29 mouse cellular contexts compared by ENCODE assay signal in the genomic region with DNA sequence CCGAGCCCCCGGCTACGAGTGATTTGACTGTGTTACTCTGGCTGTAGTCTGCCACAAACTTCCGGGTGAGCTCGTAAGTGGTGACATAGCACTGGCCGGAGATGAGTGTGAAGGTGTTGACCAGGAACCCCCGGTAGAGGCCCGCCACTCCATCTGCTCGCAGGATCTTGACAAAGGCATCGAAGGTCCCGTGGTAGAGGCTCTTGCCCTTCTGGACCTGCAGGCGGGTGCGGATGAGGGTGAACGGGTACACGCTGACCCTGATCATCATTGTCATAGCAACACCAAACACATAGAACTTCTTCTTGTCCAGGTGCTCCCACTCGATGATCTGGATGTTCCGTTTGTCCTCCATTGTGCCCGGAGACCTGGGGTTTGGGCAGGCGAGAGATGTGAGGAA. TPM values are rescaled to one million over a fixed set of nuclear protein-coding genes. Genes with fewer than 3 reads are reported as not detected.
DNase-seq lines count a peak whose midpoint lies in the region; ATAC-seq and TF ChIP-seq lines count a peak whose summit lies in the region.
"Had no signal": no experiment of that assay in that cellular context is flagged by ENCODE, and none has a peak within 500 bp of the region (broad histone marks: within the 10 kb centered on the region; RNA-seq: fewer than 3 reads in every experiment).

No protein-coding gene starts in this region.

- no peak for ATAC-seq in heart, embryonic 12.5 days (ENCODE audit: insufficient number of reproducible peaks, low FRiP score)
- no peak for ATAC-seq in liver, postnatal 0 days
- ATAC-seq in megakaryocyte-erythroid progenitor cell, adult 5-6 weeks (replicated peaks; ENCODE audit: low FRiP score, low TSS enrichment, poor library complexity, severe bottlenecking) = no peak
- ATAC-seq: forebrain, embryonic 14.5 days; forebrain, postnatal 0 days; Patski had no signal

- DNase-seq in heart, embryonic 10.5 days (ENCODE audit: low spot score) = peak; percentile 63
- peak; percentile 48 to 51 for DNase-seq in kidney, postnatal 36 days
- no peak for DNase-seq in kidney, postnatal 14 days
- DNase-seq in liver, postnatal 0 days = no peak
- no peak for DNase-seq in liver
- DNase-seq: adrenal gland, postnatal 10 days; adrenal gland, postnatal 36 days; cerebellum, adult 11 months; cerebellum, adult 9-11 months; forebrain, postnatal 0 days; gastrocnemius, postnatal 25 days; heart, adult 18-20 months had no signal

- no peak overlapping the region for H3K9ac ChIP-seq in heart, embryonic 12.5 days
- no peak overlapping the region for H3K9ac ChIP-seq in liver, postnatal 0 days (replicated peaks)
- H3K9ac ChIP-seq: embryonic facial prominence, embryonic 12.5 days; embryonic facial prominence, embryonic 15.5 days; forebrain, postnatal 0 days; hindbrain, embryonic 12.5 days; hindbrain, embryonic 15.5 days had no signal

- H3K9me3 ChIP-seq in heart, embryonic 10.5 days = no peaks in the 10 kb centered on the region
- no peaks in the 10 kb centered on the region for H3K9me3 ChIP-seq in heart, embryonic 12.5 days (replicated peaks)
- no peaks in the 10 kb centered on the region for H3K9me3 ChIP-seq in liver, postnatal 0 days (ENCODE audit: low read length)
- H3K9me3 ChIP-seq: embryonic facial prominence, embryonic 12.5 days; embryonic facial prominence, embryonic 15.5 days; hindbrain, embryonic 12.5 days; hindbrain, embryonic 15.5 days had no signal

- no peak for TF ChIP-seq CTCF in liver, postnatal 0 days (IDR thresholded peaks at IDR 0.05; ENCODE audit: low read depth)

- no peak for TF ChIP-seq EP300 in liver, postnatal 0 days (IDR thresholded peaks at IDR 0.05; ENCODE audit: low read depth)

- peaks cover 34% of the 10 kb centered on the region for H3K4me1 ChIP-seq in heart, embryonic 10.5 days
- H3K4me1 ChIP-seq in heart, embryonic 12.5 days (replicated peaks) = peaks cover 38% of the 10 kb centered on the region
- peaks cover 41% of the 10 kb centered on the region for H3K4me1 ChIP-seq in liver, postnatal 0 days (ENCODE audit: insufficient read depth)

- no peak overlapping the region for H3K4me3 ChIP-seq in heart, embryonic 10.5 days
- no peak overlapping the region for H3K4me3 ChIP-seq in heart, embryonic 12.5 days
- no peak overlapping the region for H3K4me3 ChIP-seq in liver, postnatal 0 days (ENCODE audit: low read depth, low read length)
- H3K4me3 ChIP-seq: embryonic facial prominence, embryonic 12.5 days; embryonic facial prominence, embryonic 15.5 days; hindbrain, embryonic 12.5 days; hindbrain, embryonic 15.5 days had no signal

- H3K27me3 ChIP-seq in heart, embryonic 10.5 days (ENCODE audit: insufficient read depth, poor library complexity, severe bottlenecking) = no peaks in the 10 kb centered on the region
- no peaks in the 10 kb centered on the region for H3K27me3 ChIP-seq in heart, embryonic 12.5 days (replicated peaks)
- no peaks in the 10 kb centered on the region for H3K27me3 ChIP-seq in liver, postnatal 0 days (ENCODE audit: insufficient read depth, low read length)
- H3K27me3 ChIP-seq: embryonic facial prominence, embryonic 12.5 days; embryonic facial prominence, embryonic 15.5 days; hindbrain, embryonic 12.5 days; hindbrain, embryonic 15.5 days; Patski had no signal

- WGBS in heart, embryonic 10.5 days = 93% methylated on average over 19 of the region's 19 CpGs
- WGBS in heart, embryonic 12.5 days = 94% methylated on average over 19 of the region's 19 CpGs
- WGBS in liver, postnatal 0 days (ENCODE audit: insufficient replicate concordance) = 90% methylated on average over 19 of the region's 19 CpGs

- no peak overlapping the region for H3K27ac ChIP-seq in heart, embryonic 10.5 days
- no peak overlapping the region for H3K27ac ChIP-seq in heart, embryonic 12.5 days (ENCODE audit: poor library complexity, severe bottlenecking)
- peak overlapping the region; percentile 84; the same call in 1 of the 2 replicates for H3K27ac ChIP-seq in liver, postnatal 0 days (ENCODE audit: low read depth)
- H3K27ac ChIP-seq: embryonic facial prominence, embryonic 12.5 days; embryonic facial prominence, embryonic 15.5 days; hindbrain, embryonic 12.5 days; hindbrain, embryonic 15.5 days had no signal

- H3K4me2 ChIP-seq in heart, embryonic 12.5 days = no peak overlapping the region
- no peak overlapping the region for H3K4me2 ChIP-seq in liver, postnatal 0 days (ENCODE audit: low read depth, low read length)
- H3K4me2 ChIP-seq: embryonic facial prominence, embryonic 12.5 days; embryonic facial prominence, embryonic 15.5 days; hindbrain, embryonic 12.5 days; hindbrain, embryonic 15.5 days had no signal

- peaks cover 56% of the 10 kb centered on the region for H3K36me3 ChIP-seq in heart, embryonic 10.5 days
- peaks cover 56% of the 10 kb centered on the region for H3K36me3 ChIP-seq in heart, embryonic 12.5 days
- H3K36me3 ChIP-seq in liver, postnatal 0 days (replicated peaks; ENCODE audit: insufficient read depth, low read length) = peaks cover 42% of the 10 kb centered on the region

RNA-seq across cellular contexts. Expression of gene Slc25a44, which starts 4.2 kb away (rescaled TPM):
- polyA plus RNA-seq in heart, embryonic 10.5 days (2016; fragmentation: Nextera tagmentation; extraction: Ambion mirVana) = 16.8 and 17.5 TPM in 2 replicates
- polyA plus RNA-seq in heart, embryonic 12.5 days (2016; fragmentation: Nextera tagmentation; extraction: Ambion mirVana) = 14.1 and 14.3 TPM in 2 replicates
- polyA plus RNA-seq in liver, postnatal 0 days (2015; fragmentation: Nextera tagmentation; extraction: Ambion mirVana) = 9.0 and 9.2 TPM in 2 replicates
- total RNA-seq in megakaryocyte-erythroid progenitor cell, adult 5-6 weeks (2014; fragmentation: Nextera tagmentation) = 28.0 and 30.2 TPM in 2 replicates
- total RNA-seq in megakaryocyte-erythroid progenitor cell, adult 5-6 weeks (2017) = 18.9 and 31.7 TPM in 2 replicates

RNA-seq across cellular contexts. Expression of gene Pmf1, which starts 10.6 kb away (rescaled TPM):
- 131 and 149 TPM in 2 replicates for polyA plus RNA-seq in heart, embryonic 10.5 days (2016; fragmentation: Nextera tagmentation; extraction: Ambion mirVana)
- 100 and 104 TPM in 2 replicates for polyA plus RNA-seq in heart, embryonic 12.5 days (2016; fragmentation: Nextera tagmentation; extraction: Ambion mirVana)
- polyA plus RNA-seq in liver, postnatal 0 days (2015; fragmentation: Nextera tagmentation; extraction: Ambion mirVana) = 59.5 and 64.3 TPM in 2 replicates
- 188 and 207 TPM in 2 replicates for total RNA-seq in megakaryocyte-erythroid progenitor cell, adult 5-6 weeks (2014; fragmentation: Nextera tagmentation)
- 87.9 and 145 TPM in 2 replicates for total RNA-seq in megakaryocyte-erythroid progenitor cell, adult 5-6 weeks (2017)

RNA-seq across cellular contexts. Expression of gene Bglap, which starts 36.5 kb away (rescaled TPM):
- not detected in 2 replicates for polyA plus RNA-seq in heart, embryonic 10.5 days (2016; fragmentation: Nextera tagmentation; extraction: Ambion mirVana)
- not detected in 2 replicates for polyA plus RNA-seq in heart, embryonic 12.5 days (2016; fragmentation: Nextera tagmentation; extraction: Ambion mirVana)
- polyA plus RNA-seq in liver, postnatal 0 days (2015; fragmentation: Nextera tagmentation; extraction: Ambion mirVana) = not detected in 2 replicates
- total RNA-seq in megakaryocyte-erythroid progenitor cell, adult 5-6 weeks (2014; fragmentation: Nextera tagmentation) = 2.8 TPM in 1 of 2 replicates, not detected in the other
- not detected in 2 replicates for total RNA-seq in megakaryocyte-erythroid progenitor cell, adult 5-6 weeks (2017)
- total RNA-seq: common myeloid progenitor, adult 5-6 weeks; ES-E14; gastrocnemius, adult 8-10 months; heart, adult 18-20 months; heart, postnatal 25 days; hematopoietic stem cell, adult 5-6 weeks had no signal
- polyA plus RNA-seq: embryonic facial prominence, embryonic 12.5 days; forebrain, embryonic 11.5 days; forebrain, embryonic 14.5 days; forebrain, postnatal 0 days; gonadal fat pad, adult 2 months; heart, embryonic 14.5 days; heart, postnatal 0 days; hindbrain, embryonic 12.5 days; hindbrain, embryonic 15.5 days had no signal

RNA-seq across cellular contexts. Expression of gene Sema4a, which starts 40.2 kb away (rescaled TPM):
- polyA plus RNA-seq in heart, embryonic 10.5 days (2016; fragmentation: Nextera tagmentation; extraction: Ambion mirVana) = 1.7 and 4.3 TPM in 2 replicates
- 0.92 and 1.3 TPM in 2 replicates for polyA plus RNA-seq in heart, embryonic 12.5 days (2016; fragmentation: Nextera tagmentation; extraction: Ambion mirVana)
- 27.3 and 30.0 TPM in 2 replicates for polyA plus RNA-seq in liver, postnatal 0 days (2015; fragmentation: Nextera tagmentation; extraction: Ambion mirVana)
- 2.6 and 4.1 TPM in 2 replicates for total RNA-seq in megakaryocyte-erythroid progenitor cell, adult 5-6 weeks (2014; fragmentation: Nextera tagmentation)
- 1.1 and 2.1 TPM in 2 replicates for total RNA-seq in megakaryocyte-erythroid progenitor cell, adult 5-6 weeks (2017)

RNA-seq across cellular contexts. Expression of gene Bglap2, which starts 42.3 kb away (rescaled TPM):
- not detected in 2 replicates for polyA plus RNA-seq in heart, embryonic 10.5 days (2016; fragmentation: Nextera tagmentation; extraction: Ambion mirVana)
- polyA plus RNA-seq in heart, embryonic 12.5 days (2016; fragmentation: Nextera tagmentation; extraction: Ambion mirVana) = not detected in 2 replicates
- not detected in 2 replicates for polyA plus RNA-seq in liver, postnatal 0 days (2015; fragmentation: Nextera tagmentation; extraction: Ambion mirVana)
- total RNA-seq in megakaryocyte-erythroid progenitor cell, adult 5-6 weeks (2014; fragmentation: Nextera tagmentation) = not detected in 2 replicates
- total RNA-seq in megakaryocyte-erythroid progenitor cell, adult 5-6 weeks (2017) = not detected in 2 replicates
- total RNA-seq: adrenal gland, postnatal 36 days; common myeloid progenitor, adult 5-6 weeks; ES-E14; gastrocnemius, adult 8-10 months; gastrocnemius, postnatal 25 days; heart, adult 18-20 months; heart, postnatal 25 days; hematopoietic stem cell, adult 5-6 weeks had no signal
- polyA plus RNA-seq: embryonic facial prominence, embryonic 12.5 days; forebrain, embryonic 11.5 days; forebrain, embryonic 14.5 days; forebrain, postnatal 0 days; gonadal fat pad, adult 2 months; heart, embryonic 14.5 days; heart, postnatal 0 days; hindbrain, embryonic 12.5 days; hindbrain, embryonic 15.5 days; Patski had no signal

Comparison
In these comparisons a context has a peak if more than half of its experiments do, and no peak if none do; other contexts are left out.
1. DNase-seq: peak in heart, embryonic 10.5 days (single experiment) and kidney, postnatal 36 days (2 of 2); none in kidney, postnatal 14 days (single experiment), liver, postnatal 0 days (single experiment) and liver (single experiment).